Mouse (Mus musculus) hindlimb bud, embryonic 11.5 days (tissue): Measurements from ENCODE around the gene Ms4a7.
"Not testable (repeated sequence)": the region's sequence is repeated elsewhere in the genome, so short reads cannot be mapped to it uniquely, and the experiment has no call there.

Source experiments
- DNase-seq: peaks from one replicate; pipeline ENCODE4 v3.0.0-alpha.2; 2012; ENCODE audit warnings: low read depth, low spot score; ENCODE audit errors: extremely low spot score

The Ms4a7 gene

DNA sequence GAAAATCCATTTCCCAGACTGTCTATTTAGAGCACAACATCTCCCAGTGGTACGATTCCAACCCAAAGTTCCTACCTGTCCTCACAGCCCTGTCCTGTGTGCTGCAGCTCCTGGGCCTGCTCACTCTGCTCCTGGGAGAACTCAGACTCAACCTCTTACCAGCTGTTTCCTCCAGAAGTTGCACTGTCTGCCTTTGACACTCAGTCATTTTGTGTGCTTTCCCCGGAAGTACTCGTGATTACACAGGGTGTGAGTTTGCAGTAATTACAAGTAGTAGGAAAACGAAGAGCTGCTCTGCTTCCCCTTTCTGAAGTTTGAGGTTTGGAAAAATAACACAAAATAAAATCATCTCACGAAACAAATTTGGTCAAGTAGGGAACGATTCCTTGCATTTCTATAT, at the start of gene Ms4a7:
Gene Ms4a7 (minus strand): TSS at position 215 of the 400 bp plus-strand sequence.
- DNase-seq: no peak

GRCm38 (mm10) chr19:11376399-11376798, 40.5 kb upstream of the Ms4a7 start:
- DNase-seq: no peak

DNA sequence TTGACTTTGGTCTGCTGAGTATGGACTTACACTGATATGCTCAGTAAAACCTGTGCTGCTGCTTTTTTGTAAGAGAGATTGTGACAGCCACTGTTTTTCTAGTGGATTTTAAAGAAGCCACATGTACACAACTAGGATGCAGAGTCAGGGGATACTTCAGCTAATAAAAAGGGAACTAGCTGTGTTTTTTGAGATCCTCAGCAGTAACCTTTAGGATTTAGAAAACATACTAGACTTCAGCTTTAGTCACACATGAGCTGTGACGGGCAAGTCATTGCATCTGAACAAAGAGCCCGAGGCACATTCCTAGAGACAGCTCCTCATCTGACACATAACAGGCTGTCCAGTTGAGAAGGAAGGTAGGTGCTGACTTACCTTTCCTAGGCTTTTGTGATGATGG, 39.3 kb upstream of the Ms4a7 start, which contains the start of gene Ms4a4a:
Gene Ms4a4a (plus strand): TSS at position 251 of the 400 bp plus-strand sequence.
- no peak for DNase-seq

- no peak for DNase-seq
Observed at GRCm38 (mm10) chr19:11371181-11371580, 35.2 kb upstream of the Ms4a7 start.

DNA sequence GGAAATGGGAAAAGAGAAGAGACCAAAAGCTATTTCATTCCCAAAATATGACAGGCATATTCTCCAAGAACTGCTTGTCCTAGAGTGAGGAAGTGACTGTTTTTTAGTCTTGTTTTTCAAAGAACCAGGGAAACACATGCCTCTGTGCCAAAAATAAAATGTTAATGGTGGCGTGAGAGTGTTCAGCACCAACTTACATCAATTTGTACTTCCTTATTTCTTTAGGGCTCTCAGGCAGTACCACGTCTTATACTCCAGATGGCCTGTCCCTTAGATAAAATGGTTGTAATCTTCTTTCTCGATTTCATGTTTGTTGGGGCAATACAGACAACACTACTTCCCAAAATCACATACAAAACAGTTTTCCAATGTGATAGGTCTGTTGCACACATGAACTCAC, 32.4 kb upstream of the Ms4a7 start:
- no peak for DNase-seq

- DNase-seq: no peak
Observed at GRCm38 (mm10) chr19:11362002-11362401, 26.1 kb upstream of the Ms4a7 start.

DNA sequence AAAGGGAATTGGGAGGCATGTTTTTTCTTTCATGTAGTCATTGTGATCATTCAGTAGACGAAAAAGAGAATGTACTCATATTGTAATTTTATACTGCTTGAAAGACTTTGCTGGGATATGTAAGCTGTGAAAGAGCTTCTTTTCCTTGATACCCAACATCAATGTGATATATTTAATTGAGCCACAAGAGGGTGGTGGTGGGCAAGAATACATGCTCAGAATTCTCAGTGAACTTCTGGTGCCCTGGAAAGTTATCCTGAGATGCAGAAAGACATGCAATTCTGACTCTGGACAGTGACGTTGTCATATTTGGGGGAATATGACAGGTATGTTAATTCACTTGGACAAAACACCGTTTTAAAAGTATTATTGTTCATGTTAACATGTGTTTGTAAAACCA, 24.2 kb upstream of the Ms4a7 start:
- no peak for DNase-seq

DNA sequence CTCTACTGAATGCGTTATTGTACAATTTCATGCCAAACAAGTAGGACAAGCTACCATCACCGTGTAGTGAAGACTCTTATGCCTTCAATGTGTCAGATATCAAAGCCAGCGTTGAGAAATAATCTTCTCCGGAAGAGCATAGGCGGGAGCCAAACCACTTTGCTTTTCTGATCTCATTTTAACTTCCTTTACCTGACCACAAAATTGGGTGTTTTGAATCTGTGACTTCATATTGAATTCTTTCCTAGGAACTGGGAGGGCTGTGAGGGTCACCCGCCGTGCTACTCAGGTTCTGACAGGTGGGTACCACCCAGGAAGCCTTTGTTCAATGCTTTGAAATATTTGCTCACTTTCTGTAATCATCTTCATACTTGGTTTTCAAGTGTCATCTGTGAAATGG, 19.8 kb upstream of the Ms4a7 start:
- no peak for DNase-seq

GRCm38 (mm10) chr19:11351878-11352277, 15.9 kb upstream of the Ms4a7 start:
- DNase-seq: no peak

DNA sequence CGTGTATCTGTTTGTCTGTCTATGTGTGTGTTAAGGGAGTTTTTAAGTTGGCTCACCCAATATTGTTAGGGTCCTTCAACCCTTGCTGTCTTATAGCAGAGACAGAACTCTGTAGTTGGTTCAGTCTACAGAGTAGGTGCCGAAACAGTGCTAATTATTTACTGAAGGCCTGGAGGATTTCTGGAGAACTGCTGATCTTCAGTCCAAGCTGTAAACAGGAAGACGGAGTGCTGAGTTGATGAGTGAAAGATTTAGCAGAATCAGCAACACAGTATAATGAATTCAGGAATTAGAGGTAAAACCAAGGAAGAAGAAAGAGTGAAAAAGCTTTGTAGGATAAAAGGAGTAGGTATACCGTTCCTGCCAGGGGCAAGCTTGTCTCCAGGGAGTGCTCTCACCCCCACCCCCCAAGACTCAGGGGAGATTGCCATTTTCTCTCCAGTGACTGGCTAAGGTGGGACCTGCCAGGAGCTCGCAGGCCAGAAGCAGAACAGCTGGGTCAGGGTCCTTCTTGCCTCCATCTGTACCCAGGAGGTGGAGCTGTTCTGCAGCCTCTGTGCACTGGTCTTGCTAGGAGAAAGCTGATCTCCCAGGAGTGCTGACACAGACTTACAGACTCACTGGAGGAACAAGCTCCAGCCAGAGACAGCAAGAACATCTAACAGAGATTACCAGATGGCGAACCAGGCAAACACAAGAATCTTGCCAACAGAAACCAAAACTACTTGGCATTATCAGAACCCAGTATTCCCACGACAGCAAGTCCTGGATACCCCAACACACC, 13.9 kb upstream of the Ms4a7 start:
- no peak for DNase-seq

DNA sequence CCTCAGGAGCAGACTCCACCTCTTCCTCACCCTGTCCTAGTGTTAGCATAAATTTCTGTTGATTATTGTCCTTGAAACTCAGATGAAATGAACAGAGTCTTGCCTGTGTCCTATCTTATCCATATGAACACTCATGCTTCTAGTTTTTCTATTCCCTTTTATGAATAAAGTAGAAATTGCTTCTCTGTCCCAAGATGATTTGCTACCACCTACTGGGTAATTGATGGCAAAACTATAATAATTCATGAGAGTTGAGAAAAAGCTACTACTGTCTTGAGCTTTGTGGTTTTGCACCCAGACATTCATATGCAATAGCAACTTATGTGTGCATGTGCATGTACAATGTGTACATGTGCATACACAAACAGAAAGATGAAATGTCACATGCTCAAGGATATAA, 8.0 kb upstream of the Ms4a7 start:
- no peak for DNase-seq

- no peak for DNase-seq
Observed at GRCm38 (mm10) chr19:11343147-11343546, 7.2 kb upstream of the Ms4a7 start.

GRCm38 (mm10) chr19:11321123-11321522, 14.8 kb downstream of the Ms4a7 start:
- no peak for DNase-seq

- no peak for DNase-seq
Observed at GRCm38 (mm10) chr19:11316786-11317185, 19.2 kb downstream of the Ms4a7 start.

GRCm38 (mm10) chr19:11314354-11314753, 21.6 kb downstream of the Ms4a7 start, which contains the start of gene Ms4a14:
TSS of gene Ms4a14 (minus strand) at chr19:11314454.
- no peak for DNase-seq

- DNase-seq: no peak
Observed at GRCm38 (mm10) chr19:11308888-11309287, 27.1 kb downstream of the Ms4a7 start.

DNA sequence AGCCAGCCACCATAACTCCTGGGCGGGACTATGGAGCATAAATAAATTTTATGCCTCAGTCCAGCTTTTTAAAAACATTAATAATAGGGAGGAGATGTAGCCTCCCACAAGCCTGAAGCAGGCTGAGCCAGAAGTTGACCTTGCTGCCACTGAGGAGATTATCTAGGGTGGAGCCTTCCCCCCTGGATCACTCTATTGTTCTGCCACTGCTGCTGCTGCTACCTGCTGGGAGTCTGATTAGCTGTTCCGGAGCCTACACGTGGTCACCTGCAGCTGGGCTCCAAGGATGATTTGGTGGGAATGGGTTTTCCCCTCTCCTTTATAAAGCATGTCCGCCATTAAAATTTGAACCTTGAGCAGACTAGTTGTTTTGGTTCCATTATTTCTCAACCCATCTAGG, 36.4 kb downstream of the Ms4a7 start:
- not testable (repeated sequence) for DNase-seq

GRCm38 (mm10) chr19:11298939-11299338, 37.0 kb downstream of the Ms4a7 start:
- no peak for DNase-seq

DNA sequence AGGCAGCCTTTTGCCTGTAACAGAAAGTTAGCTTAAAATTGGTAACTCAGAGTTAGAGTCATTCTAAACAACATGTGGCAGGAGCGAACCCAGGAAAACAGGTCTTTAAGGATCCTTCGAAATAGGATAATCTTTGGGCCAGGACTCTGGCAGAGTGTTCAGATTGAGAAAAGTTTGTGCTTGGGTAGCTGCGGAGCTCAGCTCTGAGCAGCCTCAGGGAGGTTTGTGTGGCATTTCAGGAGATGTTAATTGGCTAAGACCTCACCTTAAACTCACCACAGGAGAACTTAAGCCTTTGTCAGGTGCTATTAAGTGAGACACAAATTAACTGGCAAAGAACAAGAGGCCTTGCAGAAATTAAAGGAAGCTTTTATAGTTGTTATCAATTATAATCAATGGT, 42.3 kb downstream of the Ms4a7 start:
- not testable (repeated sequence) for DNase-seq

DNA sequence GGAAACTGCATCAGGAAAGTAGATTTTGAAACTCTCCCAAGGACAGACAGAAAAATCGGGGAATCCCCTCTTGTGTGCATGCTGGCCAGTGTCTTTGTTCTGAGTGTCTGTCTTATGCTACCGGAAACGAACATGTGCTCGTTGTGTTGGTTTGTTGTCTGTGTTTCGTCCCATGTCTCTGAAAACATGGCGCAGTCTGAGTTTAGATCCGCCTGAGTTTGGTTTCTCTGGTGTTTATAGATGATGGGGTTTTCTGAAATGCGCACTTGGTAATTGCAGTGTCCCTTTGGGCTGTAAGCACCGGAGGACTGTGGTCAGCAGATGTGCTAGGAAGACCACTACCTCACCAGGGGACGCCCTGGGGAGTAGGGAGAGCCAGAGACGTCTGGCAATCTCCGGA, 43.0 kb downstream of the Ms4a7 start:
- no peak for DNase-seq

- no peak for DNase-seq
Observed at GRCm38 (mm10) chr19:11283773-11284172, 52.2 kb downstream of the Ms4a7 start, which contains the start of gene Ms4a5. TSS of gene Ms4a5 (minus strand) at chr19:11283873.

- DNase-seq: no peak
Observed at GRCm38 (mm10) chr19:11280223-11280622, 55.7 kb downstream of the Ms4a7 start.

- DNase-seq: no peak
Observed at GRCm38 (mm10) chr19:11276431-11276830, 59.5 kb downstream of the Ms4a7 start.
